Mouse (Mus musculus) liver, adult 2 months (tissue): ENCODE measurements at regions not wholly inside any gene's neighbourhood (a gene's known extent, or its start where the extent isn't known, plus 50 kb on each side); places are given as distances from the start of the nearest gene placed in this dataset.

Experiments
- DNase-seq: peaks from one replicate; pipeline ENCODE4 v3.0.0-alpha.2; 2011; ENCODE audit warnings: low read depth, low spot score; ENCODE audit errors: extremely low read depth
- H3K27ac ChIP-seq: fragments of 200-500 bp; replicated peaks from 2 replicates; pipeline ENCODE4 v1.5.1; 2012; ENCODE audit warnings: low read depth, mild to moderate bottlenecking, control low read depth, inconsistent platforms, low read length; ENCODE audit not compliant: insufficient read depth
- H3K27me3 ChIP-seq: fragments of 200-500 bp; 2 replicates; pipeline ENCODE4 v1.6.1; 2012; ENCODE audit warnings: mild to moderate bottlenecking, moderate library complexity, low read length, inconsistent platforms; ENCODE audit not compliant: control insufficient read depth, insufficient read depth
- H3K36me3 ChIP-seq: fragments of 200-500 bp; 2 replicates; pipeline ENCODE4 v1.6.1; 2012; ENCODE audit warnings: low read length, inconsistent platforms; ENCODE audit not compliant: control insufficient read depth, insufficient read depth
- H3K4me1 ChIP-seq: fragments of 200-500 bp; 2 replicates; pipeline ENCODE4 v1.6.1; 2011; ENCODE audit warnings: low read length; ENCODE audit not compliant: control insufficient read depth, insufficient read depth
- H3K4me3 ChIP-seq: fragments of 200-500 bp; 2 replicates; pipeline ENCODE4 v1.5.1; 2011; ENCODE audit warnings: low read depth, mild to moderate bottlenecking, control low read depth, low read length, moderate library complexity; ENCODE audit not compliant: insufficient read depth
- H3K79me2 ChIP-seq: fragments of 200-500 bp; 2 replicates; pipeline ENCODE4 v1.6.1; 2012; ENCODE audit warnings: inconsistent platforms, mild to moderate bottlenecking, low read length, moderate library complexity; ENCODE audit not compliant: control insufficient read depth, insufficient read depth
- H3K9ac ChIP-seq: fragments of 200-500 bp; 2 replicates; pipeline ENCODE4 v1.6.1; 2012; ENCODE audit warnings: low read depth, mild to moderate bottlenecking, control low read depth, inconsistent platforms, low read length
- CTCF ChIP-seq: fragments of 200-500 bp; IDR thresholded peaks from 2 replicates; pipeline ENCODE4 v1.5.1; 2011; ENCODE audit warnings: low read depth, low read length, control low read depth
- POLR2A ChIP-seq: fragments of 200-500 bp; IDR thresholded peaks from 2 replicates; pipeline ENCODE4 v1.6.1; 2011; ENCODE audit warnings: low read length, control low read depth; ENCODE audit not compliant: insufficient read depth; ENCODE audit errors: extremely low read depth
- WGBS: fragments of 180-500 bp; shearing (Covaris S2); methylation state at CpG from one replicate; pipeline ENCODE4 v1.1.7; 2018; 5-methylcytosine and 5-hydroxymethylcytosine counted together

- DNase-seq = no peak
- H3K79me2 ChIP-seq = no peaks in the 10 kb centered on the region
- no peaks in the 10 kb centered on the region for H3K4me1 ChIP-seq
- no peak overlapping the region for H3K4me3 ChIP-seq
- 81% methylated on average over 3 of the region's 3 CpGs for WGBS
- no peaks in the 10 kb centered on the region for H3K27me3 ChIP-seq
- TF ChIP-seq POLR2A (no peak), CTCF (no peak)
- no peaks in the 10 kb centered on the region for H3K36me3 ChIP-seq
- H3K9ac ChIP-seq = no peak overlapping the region
- no peak overlapping the region for H3K27ac ChIP-seq
Measured at GRCm38 (mm10) chr8:76793891-76794290, 105.4 kb upstream of the Nr3c2 start.

GRCm38 (mm10) chr8:76799998-76800397 is 99.2 kb upstream of the Nr3c2 start:
- Histone ChIP-seq H3K4me1 (no peaks in the 10 kb centered on the region), H3K4me3 (no peak overlapping the region), H3K79me2 (no peaks in the 10 kb centered on the region), H3K36me3 (no peaks in the 10 kb centered on the region), H3K27me3 (no peaks in the 10 kb centered on the region), H3K27ac (no peak overlapping the region), H3K9ac (no peak overlapping the region)
- TF ChIP-seq CTCF = no peak
- no peak for TF ChIP-seq POLR2A
- DNase-seq = no peak

GRCm38 (mm10) chr8:76823456-76823855 is 75.8 kb upstream of the Nr3c2 start:
- H3K4me3 ChIP-seq = no peak overlapping the region
- no peak overlapping the region for H3K9ac ChIP-seq
- TF ChIP-seq CTCF (no peak), POLR2A (no peak)
- H3K36me3 ChIP-seq = no peaks in the 10 kb centered on the region
- 40% methylated on average over 2 of the region's 2 CpGs for WGBS
- no peaks in the 10 kb centered on the region for H3K79me2 ChIP-seq
- no peaks in the 10 kb centered on the region for H3K4me1 ChIP-seq
- no peaks in the 10 kb centered on the region for H3K27me3 ChIP-seq
- DNase-seq = no peak
- no peak overlapping the region for H3K27ac ChIP-seq
